Mouse (Mus musculus): ENCODE data around the gene Pik3r2. TPM values are rescaled to one million over a fixed set of nuclear protein-coding genes. Genes with fewer than 3 reads are reported as not detected.

Pik3r2 gene
- polyA plus RNA-seq, 1 experiment, result 71.7 TPM

DNA sequence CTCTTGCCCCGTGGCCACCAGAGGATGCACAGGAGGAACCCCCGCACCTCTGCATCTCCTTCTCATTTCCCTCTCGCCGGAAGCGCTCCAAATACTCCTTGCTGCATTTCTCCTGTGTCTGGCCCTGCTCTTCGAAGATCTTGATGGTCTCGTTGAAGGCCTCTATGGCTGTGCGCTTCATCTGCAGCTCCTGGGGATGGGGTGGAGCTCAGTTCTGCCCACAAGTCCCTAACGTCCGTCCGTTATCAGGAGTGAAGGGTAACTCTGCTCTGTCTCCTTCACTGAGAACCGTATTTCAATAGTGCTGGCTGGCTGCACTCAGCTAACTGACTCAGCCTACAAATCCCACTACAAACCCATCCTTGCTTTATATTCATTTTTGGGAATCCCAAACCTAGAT is 6.7 kb downstream of the Pik3r2 start:
- H3K27me3 ChIP-seq (ENCODE audit: control insufficient read depth, insufficient read depth, insufficient read length), result no peaks in the 10 kb centered on the region
- peaks cover 4% of the 10 kb centered on the region for H3K79me3 ChIP-seq (ENCODE audit: low read depth)
- peaks cover 32% of the 10 kb centered on the region for H3K36me3 ChIP-seq (ENCODE audit: control insufficient read depth, insufficient read depth)
- no peak overlapping the region for H3ac ChIP-seq (ENCODE audit: control insufficient read depth, insufficient read length, low read depth)
- no peak overlapping the region for H3K4me3 ChIP-seq (ENCODE audit: insufficient read depth, poor library complexity, severe bottlenecking)
- TF ChIP-seq MYOD1 (IDR thresholded peaks at IDR 0.05; ENCODE audit: control insufficient read depth, insufficient read length, low read depth) (no peak), FOSL1 (IDR thresholded peaks at IDR 0.05; ENCODE audit: insufficient read depth, low read length, poor library complexity, severe bottlenecking) (no peak), CTCF (IDR thresholded peaks at IDR 0.05; ENCODE audit: control insufficient read depth, insufficient read depth, insufficient read length) (no peak), MYOG (IDR thresholded peaks at IDR 0.05; ENCODE audit: control insufficient read depth, extremely low read depth, insufficient read length) (no peak)
- H3K79me2 ChIP-seq (ENCODE audit: control insufficient read depth, insufficient read depth), result peaks cover 29% of the 10 kb centered on the region

DNA sequence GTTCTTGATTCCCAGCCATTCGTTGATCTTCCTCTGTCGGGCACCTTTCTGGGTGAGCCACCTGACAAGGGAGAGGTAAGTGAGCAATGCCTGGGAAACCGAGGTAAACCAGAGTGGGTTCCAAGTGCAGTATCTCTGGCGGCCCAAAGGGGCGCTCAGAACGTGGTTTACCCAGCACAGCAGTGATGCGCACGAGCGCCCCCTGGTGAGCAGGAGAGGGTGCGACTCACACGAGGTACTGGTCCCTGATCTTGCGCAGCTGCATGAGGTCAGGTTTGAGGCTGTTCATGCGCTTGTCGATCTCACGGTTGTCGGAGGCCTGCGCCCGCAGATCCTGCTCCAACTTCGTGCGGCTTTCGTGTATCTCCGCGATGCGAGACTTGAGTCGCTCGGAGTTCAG is 7.2 kb downstream of the Pik3r2 start:
- no peak overlapping the region for H3K4me3 ChIP-seq (ENCODE audit: insufficient read depth, poor library complexity, severe bottlenecking)
- H3K27me3 ChIP-seq (ENCODE audit: control insufficient read depth, insufficient read depth, insufficient read length), result no peaks in the 10 kb centered on the region
- peaks cover 4% of the 10 kb centered on the region for H3K79me3 ChIP-seq (ENCODE audit: low read depth)
- H3K79me2 ChIP-seq (ENCODE audit: control insufficient read depth, insufficient read depth), result peaks cover 32% of the 10 kb centered on the region
- H3ac ChIP-seq (ENCODE audit: control insufficient read depth, insufficient read length, low read depth), result no peak overlapping the region
- TF ChIP-seq USF1 (IDR thresholded peaks at IDR 0.05; ENCODE audit: low read depth), result no peak
- TF ChIP-seq CEBPB (IDR thresholded peaks at IDR 0.05; ENCODE audit: low read depth), result no peak
- TF ChIP-seq MAX (IDR thresholded peaks at IDR 0.05), result peak; percentile 92
- TF ChIP-seq CTCF (IDR thresholded peaks at IDR 0.05; ENCODE audit: control insufficient read depth, insufficient read depth, insufficient read length), result peak; percentile 100
- H3K36me3 ChIP-seq (ENCODE audit: control insufficient read depth, insufficient read depth), result peaks cover 36% of the 10 kb centered on the region

DNA sequence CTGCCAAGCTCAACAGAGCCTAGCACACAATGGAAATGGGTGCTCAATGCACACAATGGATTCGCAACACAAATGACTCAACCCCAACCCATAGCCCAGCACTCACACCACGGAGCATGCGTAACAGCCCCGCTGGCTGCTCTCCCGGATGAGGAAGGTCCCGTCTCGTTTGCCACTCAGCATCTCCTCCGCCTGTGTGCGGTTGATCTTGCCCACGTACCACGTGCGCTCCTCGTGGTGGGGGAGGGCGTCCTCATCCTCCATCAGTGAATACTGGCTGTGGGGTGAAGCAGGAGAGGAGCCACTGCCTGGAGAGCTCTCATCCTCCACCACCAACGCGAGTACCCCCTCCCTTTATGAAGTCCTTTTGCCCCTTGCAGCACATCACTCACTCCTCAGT is 7.6 kb downstream of the Pik3r2 start:
- Histone ChIP-seq H3K4me3 (ENCODE audit: insufficient read depth, poor library complexity, severe bottlenecking) (no peak overlapping the region), H3K36me3 (ENCODE audit: control insufficient read depth, insufficient read depth) (peaks cover 37% of the 10 kb centered on the region), H3K79me3 (ENCODE audit: low read depth) (peaks cover 4% of the 10 kb centered on the region), H3ac (ENCODE audit: control insufficient read depth, insufficient read length, low read depth) (no peak overlapping the region), H3K27me3 (ENCODE audit: control insufficient read depth, insufficient read depth, insufficient read length) (no peaks in the 10 kb centered on the region), H3K79me2 (ENCODE audit: control insufficient read depth, insufficient read depth) (peaks cover 31% of the 10 kb centered on the region)
- TF ChIP-seq MAX (IDR thresholded peaks at IDR 0.05) (no peak), CTCF (IDR thresholded peaks at IDR 0.05; ENCODE audit: control insufficient read depth, insufficient read depth, insufficient read length) (no peak)

DNA sequence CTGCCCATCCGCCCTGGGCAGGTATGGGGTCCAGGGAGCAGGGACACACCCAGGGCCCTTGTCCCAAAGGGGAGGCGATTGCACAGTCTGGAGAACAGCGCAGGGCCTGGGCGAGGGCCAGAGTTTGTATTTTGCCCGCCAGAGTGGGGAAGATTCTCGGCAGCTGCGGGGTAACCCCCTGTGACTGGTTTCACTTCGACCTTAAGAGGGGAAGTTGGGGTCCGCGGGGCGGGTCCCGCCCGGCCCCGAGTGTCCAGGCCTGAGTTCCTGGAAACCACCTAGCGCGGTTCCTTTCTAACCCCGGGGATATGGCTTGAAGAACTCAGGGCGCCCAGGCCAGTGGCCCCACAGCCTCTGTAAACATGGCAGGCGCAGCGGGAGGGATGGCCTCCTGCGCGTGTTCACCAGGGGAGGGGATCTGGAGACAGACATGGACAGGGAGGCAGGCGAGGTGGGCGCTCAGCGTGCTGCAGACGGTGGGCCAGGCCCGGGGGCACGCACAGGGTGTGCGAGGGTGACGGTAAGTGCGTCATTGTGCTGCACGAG is 8.2 kb downstream of the Pik3r2 start:
- H3K79me2 ChIP-seq (ENCODE audit: control insufficient read depth, insufficient read depth), result peaks cover 24% of the 10 kb centered on the region
- H3K79me3 ChIP-seq (ENCODE audit: low read depth), result peaks cover 4% of the 10 kb centered on the region
- H3K36me3 ChIP-seq (ENCODE audit: control insufficient read depth, insufficient read depth), result peaks cover 36% of the 10 kb centered on the region
- H3K4me3 ChIP-seq (ENCODE audit: insufficient read depth, poor library complexity, severe bottlenecking), result no peak overlapping the region
- no peaks in the 10 kb centered on the region for H3K27me3 ChIP-seq (ENCODE audit: control insufficient read depth, insufficient read depth, insufficient read length)
- no peak overlapping the region for H3ac ChIP-seq (ENCODE audit: control insufficient read depth, insufficient read length, low read depth)
- TF ChIP-seq FOSL1 (IDR thresholded peaks at IDR 0.05; ENCODE audit: insufficient read depth, low read length, poor library complexity, severe bottlenecking) (no peak), MYOG (IDR thresholded peaks at IDR 0.05; ENCODE audit: control insufficient read depth, extremely low read depth, insufficient read length) (no peak), USF1 (IDR thresholded peaks at IDR 0.05; ENCODE audit: low read depth) (no peak), MYOD1 (IDR thresholded peaks at IDR 0.05; ENCODE audit: control insufficient read depth, insufficient read length, low read depth) (no peak), CTCF (IDR thresholded peaks at IDR 0.05; ENCODE audit: control insufficient read depth, insufficient read depth, insufficient read length) (no peak), MAX (IDR thresholded peaks at IDR 0.05) (no peak), CEBPB (IDR thresholded peaks at IDR 0.05; ENCODE audit: low read depth) (no peak)

DNA sequence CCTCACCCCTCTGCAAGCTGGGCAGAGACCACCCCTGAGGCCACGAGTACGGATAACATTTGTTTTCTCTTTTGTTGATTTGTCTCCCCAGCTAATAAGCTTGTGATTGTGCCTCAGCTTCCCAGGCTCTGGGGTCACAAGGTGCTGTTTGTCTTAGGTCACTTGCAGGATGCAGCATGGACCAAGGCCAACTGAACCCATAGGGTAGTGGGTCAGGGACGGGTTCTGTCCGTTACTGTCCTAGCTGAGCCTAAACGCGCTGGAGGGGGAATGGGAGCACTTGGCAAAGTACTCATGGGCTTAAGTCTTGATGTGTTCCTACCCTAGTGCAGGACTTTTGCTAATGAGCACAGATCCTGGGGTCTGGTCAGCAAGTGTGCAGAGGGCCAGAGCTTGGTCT is 9.0 kb downstream of the Pik3r2 start:
- Histone ChIP-seq H3K79me2 (ENCODE audit: control insufficient read depth, insufficient read depth) (peaks cover 20% of the 10 kb centered on the region), H3K27me3 (ENCODE audit: control insufficient read depth, insufficient read depth, insufficient read length) (no peaks in the 10 kb centered on the region), H3K36me3 (ENCODE audit: control insufficient read depth, insufficient read depth) (peaks cover 42% of the 10 kb centered on the region), H3ac (ENCODE audit: control insufficient read depth, insufficient read length, low read depth) (no peak overlapping the region), H3K79me3 (ENCODE audit: low read depth) (peaks cover 4% of the 10 kb centered on the region), H3K4me3 (ENCODE audit: insufficient read depth, poor library complexity, severe bottlenecking) (no peak overlapping the region)
- TF ChIP-seq MYOD1 (IDR thresholded peaks at IDR 0.05; ENCODE audit: control insufficient read depth, insufficient read length, low read depth), result no peak
- TF ChIP-seq FOSL1 (IDR thresholded peaks at IDR 0.05; ENCODE audit: insufficient read depth, low read length, poor library complexity, severe bottlenecking), result no peak
- TF ChIP-seq CTCF (IDR thresholded peaks at IDR 0.05; ENCODE audit: control insufficient read depth, insufficient read depth, insufficient read length), result no peak
- no peak for TF ChIP-seq MYOG (IDR thresholded peaks at IDR 0.05; ENCODE audit: control insufficient read depth, extremely low read depth, insufficient read length)

DNA sequence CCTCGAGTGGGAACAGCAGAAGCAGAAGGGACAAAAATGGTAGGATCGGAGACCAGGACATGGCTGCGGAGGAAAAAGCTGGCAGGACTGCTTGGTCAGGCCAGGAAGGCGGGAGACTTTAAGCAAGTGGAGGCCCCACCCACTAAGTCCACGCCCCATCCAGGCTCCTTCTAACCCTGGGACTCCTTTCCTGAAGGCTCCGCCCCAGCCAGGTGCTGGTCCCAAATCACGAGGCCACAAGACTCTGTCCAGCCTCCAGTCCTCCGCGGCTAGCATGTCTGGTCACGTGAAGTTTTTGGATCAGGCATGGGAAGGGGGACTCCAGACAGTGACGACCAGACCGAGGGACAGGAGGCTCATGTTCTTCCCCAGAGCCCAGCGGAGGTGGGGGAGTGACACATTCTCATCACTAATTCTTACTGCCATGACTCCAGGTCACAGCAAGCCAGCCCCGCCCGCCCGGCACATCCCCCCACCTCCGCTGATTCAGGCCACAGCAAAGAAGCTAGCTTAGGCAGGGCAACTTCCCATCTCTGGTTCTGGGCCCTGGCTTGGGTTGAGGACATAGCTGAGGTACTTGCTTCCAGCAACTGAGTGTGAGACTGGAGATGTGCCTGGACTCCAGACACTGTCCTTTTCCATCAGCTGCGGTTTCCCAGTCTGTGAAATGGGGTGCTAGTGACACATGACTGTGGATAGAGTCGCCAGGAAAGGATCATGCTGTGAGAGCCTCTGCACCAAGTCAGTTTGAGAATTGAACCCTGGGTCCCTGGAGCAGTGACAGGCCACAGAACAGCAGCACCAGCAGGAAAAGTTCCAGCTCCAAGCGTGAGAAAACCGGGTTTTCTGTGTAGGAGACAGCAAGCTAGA is 9.7 kb downstream of the Pik3r2 start:
- TF ChIP-seq CEBPB (IDR thresholded peaks at IDR 0.05; ENCODE audit: low read depth) (no peak), MYOD1 (IDR thresholded peaks at IDR 0.05; ENCODE audit: control insufficient read depth, insufficient read length, low read depth) (peak; percentile 20), USF1 (IDR thresholded peaks at IDR 0.05; ENCODE audit: low read depth) (peak; percentile 79)
- Histone ChIP-seq H3K4me3 (ENCODE audit: insufficient read depth, poor library complexity, severe bottlenecking) (peak overlapping the region; percentile 46), H3K79me3 (ENCODE audit: low read depth) (peaks cover 4% of the 10 kb centered on the region), H3K27me3 (ENCODE audit: control insufficient read depth, insufficient read depth, insufficient read length) (no peaks in the 10 kb centered on the region), H3ac (ENCODE audit: control insufficient read depth, insufficient read length, low read depth) (peak overlapping the region; percentile 76), H3K79me2 (ENCODE audit: control insufficient read depth, insufficient read depth) (peaks cover 13% of the 10 kb centered on the region), H3K36me3 (ENCODE audit: control insufficient read depth, insufficient read depth) (peaks cover 37% of the 10 kb centered on the region)
